Mouse (Mus musculus): ENCODE measurements at regions not wholly inside any gene's neighbourhood (a gene's known extent, or its start where the extent isn't known, plus 50 kb on each side); places are given as distances from the start of the nearest gene placed in this dataset.

DNA sequence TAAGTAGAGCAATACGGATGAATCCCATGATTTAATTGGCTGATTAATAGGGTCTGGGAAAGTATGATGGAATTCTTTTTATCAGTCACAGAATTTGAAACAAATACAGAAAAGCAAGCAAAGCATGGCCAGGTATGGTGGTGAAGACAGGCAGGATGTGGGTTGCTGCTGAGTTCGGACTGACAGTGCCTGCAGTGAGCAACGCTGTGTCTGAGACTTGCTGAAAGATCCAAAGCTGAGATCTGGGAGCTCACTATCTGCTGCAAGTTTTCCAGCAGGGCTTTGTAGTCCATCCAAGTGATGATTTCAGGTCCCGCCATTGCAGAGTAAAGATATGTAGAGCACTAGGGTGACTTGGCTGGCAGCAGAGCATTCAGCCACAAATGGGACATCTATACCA, 189.3 kb upstream of the Ahr start:
- no peaks in the 10 kb centered on the region for H3K27me3 ChIP-seq
- no peak overlapping the region for H3K4me3 ChIP-seq (replicated peaks)
- 81% methylated on average over 4 of the region's 4 CpGs for WGBS
- no peak for ATAC-seq (ENCODE audit: insufficient number of reproducible peaks, low FRiP score, low TSS enrichment, low read depth)
- no peaks in the 10 kb centered on the region for H3K36me3 ChIP-seq
- H3K9me3 ChIP-seq (replicated peaks), result no peaks in the 10 kb centered on the region
- H3K4me1 ChIP-seq, result no peaks in the 10 kb centered on the region
- H3K27ac ChIP-seq (replicated peaks), result no peak overlapping the region
- H3K4me2 ChIP-seq (replicated peaks), result no peak overlapping the region
- no peak overlapping the region for H3K9ac ChIP-seq

DNA sequence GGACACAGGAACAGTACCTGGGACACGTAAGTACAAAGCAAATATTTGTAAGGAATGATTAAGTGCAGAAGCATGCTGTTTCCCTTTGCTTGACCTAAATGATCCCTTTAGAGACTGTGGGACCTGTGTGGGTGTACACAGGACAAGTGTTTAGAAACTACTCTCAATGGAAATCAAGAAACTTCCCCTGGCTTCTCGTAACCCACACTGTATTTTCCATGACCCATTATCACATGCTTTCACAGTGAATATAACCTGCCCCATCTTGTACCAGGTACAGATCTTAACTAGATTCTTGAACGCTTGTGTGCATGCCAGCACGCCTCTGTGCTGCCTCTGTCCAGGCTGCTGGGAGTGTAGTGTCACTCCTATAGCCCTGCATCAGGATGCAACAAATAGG, 177.8 kb upstream of the Ahr start:
- H3K36me3 ChIP-seq, result no peaks in the 10 kb centered on the region
- 61% methylated on average over 4 of the region's 4 CpGs for WGBS
- ATAC-seq (ENCODE audit: insufficient number of reproducible peaks, low FRiP score, low TSS enrichment, low read depth), result no peak
- H3K27me3 ChIP-seq, result no peaks in the 10 kb centered on the region
- no peaks in the 10 kb centered on the region for H3K4me1 ChIP-seq
- no peaks in the 10 kb centered on the region for H3K9me3 ChIP-seq (replicated peaks)
- no peak overlapping the region for H3K27ac ChIP-seq (replicated peaks)
- H3K4me2 ChIP-seq (replicated peaks), result no peak overlapping the region
- H3K9ac ChIP-seq, result no peak overlapping the region
- H3K4me3 ChIP-seq (replicated peaks), result no peak overlapping the region

DNA sequence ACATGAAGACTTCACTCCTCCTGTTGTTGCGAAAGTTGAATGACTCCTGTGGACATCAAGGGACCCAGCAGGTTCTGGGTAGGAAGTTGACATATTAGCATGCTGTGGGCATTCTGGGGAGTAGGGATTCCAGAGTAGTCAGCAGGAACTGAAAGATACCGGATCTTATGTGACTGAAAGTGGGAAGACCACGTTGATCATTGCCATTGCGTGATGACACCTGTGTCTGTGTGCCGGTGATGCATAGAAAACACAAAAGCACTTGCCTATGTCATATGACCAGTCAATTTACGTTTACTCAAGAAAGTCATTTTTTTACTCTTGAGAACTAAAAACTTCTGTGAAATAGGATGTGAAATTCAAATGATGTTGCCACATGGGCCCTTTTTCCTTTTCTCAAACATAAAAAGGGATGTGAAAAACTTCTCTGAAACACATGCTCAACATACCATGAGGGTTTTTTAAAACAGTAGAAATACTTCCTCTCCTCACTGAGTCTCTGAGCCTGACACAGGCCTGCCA, 176.8 kb upstream of the Ahr start:
- Histone ChIP-seq H3K4me3 (replicated peaks) (no peak overlapping the region), H3K4me1 (no peaks in the 10 kb centered on the region), H3K4me2 (replicated peaks) (no peak overlapping the region), H3K9me3 (replicated peaks) (no peaks in the 10 kb centered on the region), H3K27me3 (no peaks in the 10 kb centered on the region), H3K9ac (no peak overlapping the region), H3K36me3 (no peaks in the 10 kb centered on the region), H3K27ac (replicated peaks) (no peak overlapping the region)
- no peak for ATAC-seq (ENCODE audit: insufficient number of reproducible peaks, low FRiP score, low TSS enrichment, low read depth)
- WGBS, result 80% methylated on average over 6 of the region's 6 CpGs

DNA sequence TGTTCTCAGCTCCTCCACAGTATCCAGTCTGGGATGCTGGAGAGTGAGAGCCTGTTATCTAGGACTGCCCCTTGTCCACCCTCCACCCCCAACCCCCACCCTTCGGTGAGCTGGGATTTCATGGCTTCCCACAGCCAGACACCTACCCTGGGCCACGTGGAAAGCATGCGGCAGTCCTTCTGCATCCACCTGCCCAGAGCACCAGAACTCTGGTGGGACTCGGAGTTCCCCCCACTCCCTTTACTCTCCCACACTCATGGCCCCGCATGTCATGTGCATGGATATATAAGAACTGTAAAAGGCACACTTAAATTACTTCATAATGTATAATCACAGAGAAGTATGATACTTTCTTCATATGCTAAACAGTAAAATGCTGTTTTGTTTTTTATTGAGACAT, 175.5 kb upstream of the Ahr start:
- H3K36me3 ChIP-seq, result no peaks in the 10 kb centered on the region
- WGBS, result 70% methylated on average over 5 of the region's 5 CpGs
- H3K9me3 ChIP-seq (replicated peaks), result no peaks in the 10 kb centered on the region
- H3K27ac ChIP-seq (replicated peaks), result no peak overlapping the region
- no peak overlapping the region for H3K4me3 ChIP-seq (replicated peaks)
- H3K4me1 ChIP-seq, result no peaks in the 10 kb centered on the region
- H3K27me3 ChIP-seq, result no peaks in the 10 kb centered on the region
- H3K9ac ChIP-seq, result no peak overlapping the region
- no peak overlapping the region for H3K4me2 ChIP-seq (replicated peaks)
- ATAC-seq (ENCODE audit: insufficient number of reproducible peaks, low FRiP score, low TSS enrichment, low read depth), result no peak

DNA sequence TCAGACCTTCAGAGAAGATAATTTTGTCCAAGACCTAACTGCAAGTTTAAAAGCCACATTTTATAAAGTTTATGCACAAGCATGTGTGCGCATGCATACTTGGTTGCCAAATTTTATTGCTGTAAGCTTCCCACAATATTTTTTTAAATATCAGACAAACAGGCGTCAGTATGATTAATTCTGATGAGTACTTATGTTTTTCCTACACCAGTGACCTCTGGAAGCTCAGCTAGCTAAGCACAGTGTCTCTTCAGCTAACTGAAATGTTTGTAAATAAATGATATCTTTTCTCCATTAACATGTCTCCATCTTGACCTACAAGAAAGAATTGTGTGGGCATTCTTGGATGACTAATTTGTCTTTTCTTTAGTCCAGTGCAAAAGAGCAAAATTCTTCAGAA, 168.6 kb upstream of the Ahr start:
- Histone ChIP-seq H3K4me2 (replicated peaks) (no peak overlapping the region), H3K4me3 (replicated peaks) (no peak overlapping the region), H3K9ac (no peak overlapping the region), H3K27me3 (no peaks in the 10 kb centered on the region), H3K27ac (replicated peaks) (no peak overlapping the region), H3K9me3 (replicated peaks) (no peaks in the 10 kb centered on the region), H3K36me3 (no peaks in the 10 kb centered on the region), H3K4me1 (no peaks in the 10 kb centered on the region)
- WGBS, result 67% methylated on average over 2 of the region's 2 CpGs
- ATAC-seq (ENCODE audit: insufficient number of reproducible peaks, low FRiP score, low TSS enrichment, low read depth), result no peak

DNA sequence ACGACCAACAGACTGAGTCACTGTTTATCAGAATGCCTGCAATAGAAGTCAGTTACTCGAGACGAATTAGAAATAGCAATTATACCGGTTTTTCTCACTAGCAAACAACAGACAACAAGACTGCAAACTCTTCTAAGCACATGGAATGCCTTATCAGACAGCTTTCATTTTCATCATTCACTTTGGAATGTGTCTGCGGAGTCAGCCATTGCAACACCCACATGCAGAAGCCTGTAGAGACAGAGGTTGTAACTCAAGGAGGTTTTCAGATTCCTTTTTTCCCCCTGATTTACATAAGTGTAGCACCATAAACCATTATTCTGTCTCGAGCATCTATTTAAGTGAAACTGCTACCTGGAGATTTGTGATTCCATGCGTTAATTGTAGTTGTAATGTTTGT, 167.8 kb upstream of the Ahr start:
- Histone ChIP-seq H3K4me1 (no peaks in the 10 kb centered on the region), H3K4me2 (replicated peaks) (no peak overlapping the region), H3K36me3 (no peaks in the 10 kb centered on the region), H3K9ac (no peak overlapping the region), H3K27ac (replicated peaks) (no peak overlapping the region), H3K27me3 (no peaks in the 10 kb centered on the region), H3K9me3 (replicated peaks) (no peaks in the 10 kb centered on the region), H3K4me3 (replicated peaks) (no peak overlapping the region)
- ATAC-seq (ENCODE audit: insufficient number of reproducible peaks, low FRiP score, low TSS enrichment, low read depth), result no peak
- 55% methylated on average over 7 of the region's 7 CpGs for WGBS

DNA sequence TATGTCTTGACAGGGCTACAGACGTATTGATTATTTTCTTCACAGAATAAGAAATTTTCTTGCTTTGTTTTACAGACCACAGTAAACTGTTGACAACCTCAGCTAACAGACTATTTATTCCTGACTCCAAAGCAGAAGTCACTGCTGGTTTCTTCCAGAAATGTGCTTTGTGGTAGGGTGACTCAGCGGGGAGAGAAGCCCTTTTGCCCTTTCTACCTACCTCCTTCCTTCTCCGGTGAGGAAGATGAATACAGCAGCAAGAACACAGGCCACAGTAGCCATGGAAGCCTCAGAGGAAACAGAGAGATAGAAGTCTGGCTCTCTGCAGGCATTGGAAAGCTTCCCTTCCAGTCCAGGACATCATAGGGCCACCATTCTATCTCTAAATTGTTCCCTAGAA, 159.4 kb upstream of the Ahr start:
- no peak overlapping the region for H3K4me3 ChIP-seq (replicated peaks)
- no peaks in the 10 kb centered on the region for H3K9me3 ChIP-seq (replicated peaks)
- H3K36me3 ChIP-seq, result no peaks in the 10 kb centered on the region
- no peak for ATAC-seq (ENCODE audit: insufficient number of reproducible peaks, low FRiP score, low TSS enrichment, low read depth)
- H3K4me2 ChIP-seq (replicated peaks), result no peak overlapping the region
- no peak overlapping the region for H3K9ac ChIP-seq
- WGBS, result 75% methylated on average over 3 of the region's 3 CpGs
- H3K27me3 ChIP-seq, result no peaks in the 10 kb centered on the region
- H3K4me1 ChIP-seq, result no peaks in the 10 kb centered on the region
- no peak overlapping the region for H3K27ac ChIP-seq (replicated peaks)

DNA sequence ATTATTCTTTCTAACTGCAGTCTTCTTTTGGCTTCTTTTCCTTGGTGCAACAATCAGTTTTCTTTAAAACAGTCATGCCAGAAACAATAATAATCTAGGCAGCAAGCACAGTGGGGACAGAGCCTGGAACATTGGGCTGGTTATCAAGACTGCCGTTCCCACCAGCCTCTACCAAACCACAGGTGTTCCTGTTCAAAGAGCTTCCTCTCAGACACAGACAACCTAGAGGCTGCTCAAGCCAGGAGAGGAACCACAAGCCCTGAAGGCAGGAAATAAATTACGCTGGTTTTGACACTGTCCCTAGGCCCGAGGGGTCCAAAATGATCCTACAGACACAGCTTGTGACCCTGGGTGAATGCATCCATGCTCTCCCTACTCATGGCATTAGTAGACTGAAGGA, 156.1 kb upstream of the Ahr start:
- no peak for ATAC-seq (ENCODE audit: insufficient number of reproducible peaks, low FRiP score, low TSS enrichment, low read depth)

DNA sequence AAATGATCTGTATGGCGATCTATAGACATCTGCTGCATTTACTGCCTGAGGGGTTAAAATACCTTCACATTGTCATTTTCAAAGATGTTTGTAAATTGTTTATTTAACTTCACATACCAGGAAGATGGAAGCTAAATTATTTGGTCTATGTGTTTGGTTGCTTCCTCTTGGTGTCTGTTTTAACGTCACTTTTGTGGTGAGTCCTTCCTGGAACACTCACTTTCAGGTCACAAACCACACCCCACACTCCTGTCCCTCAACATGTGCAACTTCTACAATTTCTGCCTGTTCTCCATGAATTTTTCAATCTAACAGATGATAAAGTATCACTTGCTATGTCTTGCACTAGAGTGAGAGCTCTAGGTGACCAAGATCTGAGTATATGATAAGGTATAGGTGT, 151.4 kb upstream of the Ahr start:
- no peaks in the 10 kb centered on the region for H3K36me3 ChIP-seq
- no peaks in the 10 kb centered on the region for H3K4me1 ChIP-seq
- no peak overlapping the region for H3K27ac ChIP-seq (replicated peaks)
- ATAC-seq (ENCODE audit: insufficient number of reproducible peaks, low FRiP score, low TSS enrichment, low read depth), result no peak
- 72% methylated on average over 2 of the region's 2 CpGs for WGBS
- H3K27me3 ChIP-seq, result no peaks in the 10 kb centered on the region
- no peak overlapping the region for H3K9ac ChIP-seq
- no peaks in the 10 kb centered on the region for H3K9me3 ChIP-seq (replicated peaks)
- H3K4me3 ChIP-seq (replicated peaks), result no peak overlapping the region
- H3K4me2 ChIP-seq (replicated peaks), result no peak overlapping the region

More for the DNA sequence above, 156.1 kb upstream of the Ahr start:
- 48% methylated on average over 3 of the region's 3 CpGs for WGBS
- no peak overlapping the region for H3K4me3 ChIP-seq (replicated peaks)
- no peak overlapping the region for H3K4me2 ChIP-seq (replicated peaks)
- H3K9me3 ChIP-seq (replicated peaks), result no peaks in the 10 kb centered on the region
- H3K4me1 ChIP-seq, result no peaks in the 10 kb centered on the region
- no peak overlapping the region for H3K27ac ChIP-seq (replicated peaks)
- no peaks in the 10 kb centered on the region for H3K36me3 ChIP-seq
- H3K9ac ChIP-seq, result no peak overlapping the region
- H3K27me3 ChIP-seq, result no peaks in the 10 kb centered on the region

DNA sequence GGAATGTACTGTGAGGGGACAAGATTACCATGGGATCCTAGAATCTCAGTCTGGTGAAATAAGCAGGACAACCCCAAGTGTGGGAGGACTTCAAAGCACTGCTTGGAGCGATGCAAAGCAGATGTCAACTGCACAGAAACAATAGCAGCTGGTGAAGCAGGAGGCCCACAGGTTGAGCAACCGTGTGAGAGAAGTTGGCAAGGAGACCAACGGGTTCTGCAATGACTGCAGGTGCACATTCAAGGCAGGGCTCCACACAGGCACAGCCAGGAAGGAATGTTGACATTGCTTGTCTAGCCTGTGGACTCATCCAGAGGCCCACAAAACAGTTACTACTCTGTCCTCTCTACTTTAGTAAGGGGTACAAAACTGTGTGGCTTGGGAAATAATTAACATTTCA, 150.4 kb upstream of the Ahr start:
- 42% methylated on average over 3 of the region's 3 CpGs for WGBS
- no peaks in the 10 kb centered on the region for H3K9me3 ChIP-seq (replicated peaks)
- H3K4me3 ChIP-seq (replicated peaks), result no peak overlapping the region
- no peak for ATAC-seq (ENCODE audit: insufficient number of reproducible peaks, low FRiP score, low TSS enrichment, low read depth)
- H3K4me2 ChIP-seq (replicated peaks), result no peak overlapping the region
- no peak overlapping the region for H3K27ac ChIP-seq (replicated peaks)
- no peak overlapping the region for H3K9ac ChIP-seq
- no peaks in the 10 kb centered on the region for H3K27me3 ChIP-seq
- no peaks in the 10 kb centered on the region for H3K36me3 ChIP-seq
- no peaks in the 10 kb centered on the region for H3K4me1 ChIP-seq

DNA sequence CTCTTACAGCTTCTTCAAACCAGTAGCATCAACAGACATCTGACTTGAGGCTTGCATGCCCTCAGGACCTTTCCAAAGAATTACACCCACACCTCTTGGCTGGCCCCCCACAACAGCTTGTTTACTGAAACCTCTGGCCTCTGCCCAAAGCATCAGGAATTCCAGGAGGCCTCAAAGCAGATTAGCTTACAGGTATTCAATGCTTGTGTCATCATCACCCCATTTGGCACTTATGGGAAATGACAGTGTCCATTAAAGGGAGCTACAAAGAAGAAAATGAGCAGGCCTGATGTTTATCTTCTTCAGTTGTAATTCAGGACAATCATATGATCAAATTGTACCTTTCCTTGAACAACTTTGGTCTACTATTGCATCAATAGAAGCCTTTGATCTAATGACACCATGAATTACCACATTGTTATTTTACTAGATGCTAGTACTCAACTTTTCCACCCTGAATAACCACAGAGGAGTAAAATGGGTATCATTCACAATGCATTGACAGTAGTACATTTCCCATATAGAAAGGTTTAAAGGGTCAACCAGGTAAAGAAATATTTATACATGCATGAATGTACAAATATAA, 147.1 kb upstream of the Ahr start:
- ATAC-seq (ENCODE audit: insufficient number of reproducible peaks, low FRiP score, low TSS enrichment, low read depth), result no peak
- H3K27ac ChIP-seq (replicated peaks), result no peak overlapping the region
- no peak overlapping the region for H3K4me3 ChIP-seq (replicated peaks)
- H3K36me3 ChIP-seq, result no peaks in the 10 kb centered on the region
- H3K9ac ChIP-seq, result no peak overlapping the region
- H3K9me3 ChIP-seq (replicated peaks), result no peaks in the 10 kb centered on the region
- no peak overlapping the region for H3K4me2 ChIP-seq (replicated peaks)
- no peaks in the 10 kb centered on the region for H3K4me1 ChIP-seq
- H3K27me3 ChIP-seq, result no peaks in the 10 kb centered on the region

DNA sequence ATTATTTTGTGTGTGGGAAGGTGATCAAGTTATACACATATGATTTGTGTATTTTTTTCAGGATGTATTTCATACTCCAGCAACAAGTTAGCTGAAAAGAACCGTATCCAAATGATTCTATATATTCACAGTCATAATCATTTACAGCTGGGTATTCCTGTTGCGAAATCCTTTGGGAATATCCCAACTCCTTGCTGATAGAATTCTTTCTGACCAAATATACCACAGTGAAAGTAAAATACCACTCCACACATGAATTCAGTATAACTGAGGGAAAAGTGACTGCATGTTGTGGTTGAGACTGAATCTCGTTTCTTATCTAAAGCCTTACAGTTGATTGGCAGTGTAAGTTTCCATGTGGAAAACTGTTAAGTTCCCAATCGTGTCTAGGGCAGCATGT, 145.1 kb upstream of the Ahr start:
- Histone ChIP-seq H3K4me1 (no peaks in the 10 kb centered on the region), H3K9ac (no peak overlapping the region), H3K36me3 (no peaks in the 10 kb centered on the region), H3K9me3 (replicated peaks) (no peaks in the 10 kb centered on the region), H3K27ac (replicated peaks) (0 out of 2 replicates have a peak overlapping the region, but pooled peaks have one; percentile 4), H3K4me3 (replicated peaks) (no peak overlapping the region), H3K27me3 (no peaks in the 10 kb centered on the region), H3K4me2 (replicated peaks) (no peak overlapping the region)
- WGBS, result 35% methylated on average over 4 of the region's 4 CpGs
- no peak for ATAC-seq (ENCODE audit: insufficient number of reproducible peaks, low FRiP score, low TSS enrichment, low read depth)
